Mouse (Mus musculus) c-Kit-positive CD71-positive TER-119-negative erythroid progenitor cells, embryonic 14.5 days (primary cell): ENCODE measurements around the gene Nub1.

Experiments
- DNase-seq: peaks from one replicate; pipeline ENCODE4 v3.0.0-alpha.2; 2013; ENCODE audit warnings: low read depth

The Nub1 gene

GRCm38 (mm10) chr5:24741172-24741885 is 56.0 kb downstream of the Nub1 start:
- DNase-seq: no peak

GRCm38 (mm10) chr5:24743956-24744355 is 58.6 kb downstream of the Nub1 start:
- DNase-seq: no peak

DNA sequence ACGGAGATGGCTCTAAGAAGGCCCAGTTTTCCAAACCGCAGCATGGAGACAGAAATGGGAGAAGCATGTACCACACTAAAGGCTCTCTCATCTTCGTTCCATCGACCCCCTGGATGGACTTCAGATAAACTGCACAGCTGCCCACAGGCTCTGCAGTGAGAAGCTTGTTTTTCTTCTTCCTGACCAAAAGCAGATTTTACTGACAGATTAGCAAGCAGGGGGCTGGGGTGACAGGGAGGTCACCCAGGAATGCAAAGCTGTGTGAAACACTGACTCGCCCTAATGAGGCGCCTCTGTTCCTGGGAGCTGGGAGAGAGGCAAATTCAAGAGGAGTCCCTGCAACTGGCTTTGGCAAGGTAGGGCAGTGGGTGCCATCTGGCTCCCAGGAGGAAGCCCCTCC is 62.2 kb downstream of the Nub1 start:
- DNase-seq: no peak

DNA sequence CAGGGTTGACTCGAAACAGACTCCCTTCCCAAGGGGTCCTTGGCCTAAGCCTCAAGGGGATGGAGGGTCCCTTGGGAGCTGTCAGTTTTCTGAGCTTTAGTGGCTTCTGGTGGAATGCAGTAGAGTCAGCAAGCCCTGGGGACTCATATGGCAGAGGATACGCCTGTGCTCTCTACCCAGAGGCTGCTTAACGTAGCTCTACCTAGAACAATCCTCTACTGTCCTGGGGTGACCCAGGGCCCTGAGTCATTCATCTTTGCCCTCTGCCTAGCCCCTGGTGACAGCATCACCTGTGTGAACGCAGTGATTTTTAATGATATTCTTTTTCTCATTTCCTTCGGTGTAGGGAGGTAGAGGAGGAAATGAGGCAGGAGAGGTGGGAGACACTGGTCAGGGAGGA is 64.4 kb downstream of the Nub1 start:
- no peak for DNase-seq

- peak; percentile 55 for DNase-seq
Observed at GRCm38 (mm10) chr5:24750321-24751304, 65.3 kb downstream of the Nub1 start.

- no peak for DNase-seq
Observed at GRCm38 (mm10) chr5:24751305-24752174, 66.2 kb downstream of the Nub1 start.

DNA sequence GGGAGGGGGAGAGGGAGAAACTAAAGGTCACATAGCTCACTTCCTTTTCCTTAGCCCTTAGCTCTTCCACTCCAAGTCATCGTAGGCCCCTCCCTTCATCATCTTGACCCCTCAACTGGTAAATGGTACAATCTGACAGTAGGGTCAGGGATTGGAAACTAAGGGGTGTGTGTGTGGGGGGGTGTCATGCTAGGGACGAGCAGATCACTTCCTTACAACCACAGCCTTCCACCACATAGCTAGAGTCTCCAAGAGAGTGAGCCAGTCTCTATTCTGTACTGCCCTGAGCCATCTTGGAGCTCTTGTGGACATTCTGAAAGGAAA is 66.8 kb downstream of the Nub1 start:
- DNase-seq: no peak

DNA sequence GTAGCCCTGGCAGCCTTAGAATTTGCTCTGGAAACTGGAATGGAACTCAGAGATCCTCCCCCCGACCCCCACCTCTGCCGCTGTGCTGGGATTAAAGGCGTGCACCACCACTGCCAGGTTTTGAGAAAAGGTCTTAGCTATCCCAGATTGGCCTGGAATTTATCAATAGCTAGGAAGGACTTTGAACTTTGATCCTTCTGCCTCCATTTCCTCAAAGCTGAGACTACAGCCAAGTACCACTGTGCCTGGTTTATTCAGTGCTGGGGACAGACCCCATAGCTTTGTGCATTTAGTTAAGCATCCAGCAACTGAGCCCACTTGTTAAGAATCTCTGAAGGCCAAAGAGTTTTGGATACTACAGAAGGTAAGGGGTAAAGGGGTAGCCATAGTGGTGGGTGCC is 71.6 kb downstream of the Nub1 start:
- no peak for DNase-seq

DNA sequence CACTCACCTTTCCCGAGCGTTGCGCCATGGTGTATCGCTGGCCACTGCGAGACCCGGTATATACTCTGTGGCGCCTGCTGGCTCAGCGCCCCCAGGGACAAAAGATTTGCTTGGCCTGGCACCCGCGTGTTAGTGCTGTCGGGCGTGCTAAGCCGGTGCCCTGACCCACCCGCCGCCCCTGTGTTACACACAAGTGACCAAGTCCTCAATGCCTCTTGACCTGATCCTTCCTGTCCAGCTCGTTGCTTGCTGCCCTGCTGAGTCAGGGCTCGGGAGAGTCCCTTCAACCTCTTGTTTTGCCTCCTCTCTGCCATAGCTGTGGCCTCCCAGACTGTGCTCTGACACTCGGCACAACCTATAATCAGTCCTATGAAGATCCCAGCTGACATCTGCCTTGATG is 72.5 kb downstream of the Nub1 start, which contains the start of gene Crygn:
Gene Crygn (minus strand): TSS at position 193 of the 400 bp plus-strand sequence.
- DNase-seq: no peak
